Mouse (Mus musculus): ENCODE data around the gene Sfmbt2.

- no peak for TF ChIP-seq CTCF (IDR thresholded peaks at IDR 0.05; ENCODE audit: low read depth)
- no peak for TF ChIP-seq EP300 (optimal IDR thresholded peaks at IDR 0.05)
These were observed 30.3 kb upstream of the Sfmbt2 start for GRCm38 (mm10) chr2:10340022-10340421.
